Mouse (Mus musculus) stomach, postnatal 0 days (tissue): ENCODE results near the gene Trafd1. TPM values are rescaled to one million over a fixed set of nuclear protein-coding genes. Genes with fewer than 3 reads are reported as not detected.

ENCODE experiments used
- ATAC-seq: fragments of 200-750 bp; cut with Nextera tagmentation; 2 replicates; pipeline ENCODE4 v1.8.0; 2017; ENCODE audit not compliant: low FRiP score, low TSS enrichment
- DNase-seq: peaks from one replicate; pipeline ENCODE4 v3.0.0-alpha.2; 2016; ENCODE audit warnings: low spot score
- H3K27ac ChIP-seq: fragments of 300-500 bp; sonication (generic); replicated peaks from 2 replicates; pipeline ENCODE4 v1.5.1; 2014; ENCODE audit warnings: mild to moderate bottlenecking, control low read depth
- H3K27me3 ChIP-seq: fragments of 300-500 bp; sonication (generic); 2 replicates; pipeline ENCODE4 v1.6.1; 2014; ENCODE audit warnings: low read length; ENCODE audit not compliant: control insufficient read depth, insufficient read depth
- H3K36me3 ChIP-seq: fragments of 300-500 bp; sonication (generic); 2 replicates; pipeline ENCODE4 v1.6.1; 2014; ENCODE audit warnings: low read length, mixed read lengths; ENCODE audit not compliant: control insufficient read depth, insufficient read depth
- H3K4me1 ChIP-seq: fragments of 300-500 bp; sonication (generic); replicated peaks from 2 replicates; pipeline ENCODE4 v1.6.1; 2014; ENCODE audit warnings: antibody characterized with exemption; ENCODE audit not compliant: control insufficient read depth, insufficient read depth
- H3K4me2 ChIP-seq: fragments of 300-500 bp; sonication (generic); replicated peaks from 2 replicates; pipeline ENCODE4 v1.6.1; 2014; ENCODE audit warnings: low read depth, mild to moderate bottlenecking, control low read depth, moderate library complexity
- H3K4me3 ChIP-seq: fragments of 300-500 bp; sonication (generic); 2 replicates; pipeline ENCODE4 v1.5.1; 2014; ENCODE audit warnings: low read depth, low read length, control low read depth
- H3K9ac ChIP-seq: fragments of 300-500 bp; sonication (generic); 2 replicates; pipeline ENCODE4 v1.6.1; 2014; ENCODE audit warnings: mild to moderate bottlenecking, low read length, control low read depth, mixed read lengths
- H3K9me3 ChIP-seq: fragments of 300-500 bp; sonication (generic); 2 replicates; pipeline ENCODE4 v1.6.1; 2016; ENCODE audit warnings: low read length; ENCODE audit not compliant: control insufficient read depth
- CTCF ChIP-seq: IDR thresholded peaks from 2 replicates; pipeline ENCODE4 v1.5.1; 2016; ENCODE audit warnings: antibody characterized with exemption, low read depth, mild to moderate bottlenecking, moderate library complexity
- EP300 ChIP-seq: optimal IDR thresholded peaks from 2 replicates; pipeline ENCODE3; 2016; ENCODE audit warnings: antibody characterized with exemption
- WGBS: fragments of 180-500 bp; shearing (Covaris S2); extraction: QIAGEN DNeasy Blood & Tissue Kit; methylation state at CpG from one replicate; pipeline ENCODE4 v1.1.7; 2014; 5-methylcytosine and 5-hydroxymethylcytosine counted together
- polyA plus RNA-seq: library from polyadenylated mRNA; unstranded; fragments of >200 nt; fragmentation: Nextera tagmentation; extraction: Ambion mirVana; gene quantifications from 2 replicates; pipeline ENCODE4 v1.2.1, GENCODE M21; 2015

Gene Trafd1
- polyA plus RNA-seq, 1 experiment from 2014 or later: 57.2 TPM

DNA sequence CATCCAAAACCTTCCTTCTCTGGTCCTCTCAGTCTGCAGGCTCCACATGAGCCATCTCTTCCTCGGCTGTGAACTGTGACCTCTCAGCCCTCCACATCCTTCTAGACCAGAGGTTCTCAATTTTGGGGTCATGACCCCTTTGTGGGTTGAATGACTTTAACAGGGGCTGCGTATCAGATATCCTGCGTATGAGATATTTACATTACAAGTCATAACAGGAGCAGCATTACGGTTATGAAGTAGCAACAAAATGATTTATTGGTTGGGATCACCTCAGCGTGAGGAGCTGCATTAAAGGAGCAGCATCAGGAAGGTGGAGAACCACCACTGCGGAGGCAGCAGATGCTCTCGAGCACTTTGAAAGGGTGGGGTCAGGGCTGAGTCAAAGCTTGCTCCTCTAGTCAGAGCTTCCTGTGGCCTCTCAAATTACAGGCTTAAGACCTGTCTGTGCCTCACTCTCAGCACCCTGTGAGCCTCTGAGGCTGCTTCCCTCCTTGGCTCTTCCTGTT lies 44.4 kb downstream of the Trafd1 start:
- WGBS: 25% methylated on average over 7 of the region's 7 CpGs
- Histone ChIP-seq H3K4me3 (no peak overlapping the region), H3K9ac (no peak overlapping the region), H3K4me1 (no peaks in the 10 kb centered on the region), H3K9me3 (no peaks in the 10 kb centered on the region), H3K36me3 (peaks cover 44% of the 10 kb centered on the region), H3K27ac (0 out of 2 replicates have a peak overlapping the region, but pooled peaks have one; percentile 31), H3K27me3 (no peaks in the 10 kb centered on the region), H3K4me2 (no peak overlapping the region)
- TF ChIP-seq CTCF (no peak), EP300 (no peak)
- ATAC-seq (peak; percentile 33; the same call in 1 of the 2 replicates), DNase-seq (no peak)

GRCm38 (mm10) chr5:121339507-121340230 lies 45.8 kb downstream of the Trafd1 start:
- TF ChIP-seq CTCF (no peak), EP300 (no peak)
- Histone ChIP-seq H3K4me1 (no peaks in the 10 kb centered on the region), H3K27ac (peak overlapping the region; percentile 63; the same call in 1 of the 2 replicates), H3K9ac (no peak overlapping the region), H3K9me3 (no peaks in the 10 kb centered on the region), H3K4me3 (no peak overlapping the region), H3K36me3 (peaks cover 40% of the 10 kb centered on the region), H3K4me2 (no peak overlapping the region), H3K27me3 (no peaks in the 10 kb centered on the region)
- no peak for ATAC-seq
- 66% methylated on average over 7 of the region's 7 CpGs for WGBS
- DNase-seq: no peak

- Histone ChIP-seq H3K9me3 (no peaks in the 10 kb centered on the region), H3K36me3 (peaks cover 34% of the 10 kb centered on the region), H3K4me3 (no peak overlapping the region), H3K4me1 (no peaks in the 10 kb centered on the region), H3K27me3 (no peaks in the 10 kb centered on the region), H3K27ac (no peak overlapping the region), H3K9ac (no peak overlapping the region), H3K4me2 (no peak overlapping the region)
- no peak for ATAC-seq
- TF ChIP-seq EP300 (no peak), CTCF (no peak)
- DNase-seq: no peak
- WGBS: 90% methylated on average over 6 of the region's 6 CpGs
These were observed 48.7 kb downstream of the Trafd1 start for GRCm38 (mm10) chr5:121336776-121337175.

DNA sequence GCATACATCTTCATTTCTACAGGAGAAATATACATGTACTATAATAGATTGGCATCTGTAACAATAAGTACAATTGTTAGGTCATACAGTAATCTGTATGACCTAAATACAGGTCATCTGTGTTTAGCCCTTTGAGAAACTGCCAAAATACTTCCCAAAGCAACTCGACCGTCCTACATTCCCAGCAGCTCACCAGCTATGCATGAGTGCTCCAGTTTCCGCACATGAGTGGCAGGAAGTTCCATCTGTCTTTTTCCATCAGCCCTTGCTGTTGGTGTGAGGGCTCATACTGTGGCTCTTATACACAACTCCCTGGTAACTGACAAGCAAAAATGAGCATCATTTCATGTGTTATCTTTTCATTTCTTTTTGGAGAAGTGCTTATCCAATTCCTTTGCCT lies 49.4 kb downstream of the Trafd1 start:
- no peak for TF ChIP-seq CTCF
- no peak for TF ChIP-seq EP300
- no peaks in the 10 kb centered on the region for H3K4me1 ChIP-seq
- H3K4me2 ChIP-seq: no peak overlapping the region
- no peaks in the 10 kb centered on the region for H3K9me3 ChIP-seq
- no peak overlapping the region for H3K27ac ChIP-seq
- peaks cover 34% of the 10 kb centered on the region for H3K36me3 ChIP-seq
- H3K4me3 ChIP-seq: no peak overlapping the region
- H3K9ac ChIP-seq: no peak overlapping the region
- no peaks in the 10 kb centered on the region for H3K27me3 ChIP-seq
- DNase-seq (no peak), ATAC-seq (no peak)
- WGBS: 58% methylated on average over 3 of the region's 3 CpGs

DNA sequence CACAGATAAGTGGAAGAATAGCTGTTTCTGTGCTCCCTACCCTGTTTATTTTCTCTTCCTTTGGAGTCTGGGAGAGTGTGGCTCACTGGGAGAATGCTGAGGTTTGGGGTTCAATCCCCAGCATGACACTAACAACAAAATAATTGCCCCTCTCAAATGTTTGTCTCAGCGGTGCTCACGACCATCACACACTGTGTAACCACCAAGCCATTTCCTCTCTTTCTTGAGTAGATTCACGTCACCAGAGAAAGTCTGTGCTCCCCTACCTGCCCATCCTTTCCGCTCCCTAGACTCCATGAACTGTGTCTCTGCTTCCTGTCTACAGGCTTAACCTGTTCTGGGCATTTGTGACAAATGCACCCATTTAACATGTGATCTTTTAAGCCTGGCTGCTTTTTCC lies 50.0 kb downstream of the Trafd1 start:
- no peak overlapping the region for H3K4me2 ChIP-seq
- no peak overlapping the region for H3K4me3 ChIP-seq
- TF ChIP-seq CTCF (no peak), EP300 (no peak)
- 85% methylated on average over 4 of the region's 4 CpGs for WGBS
- H3K9me3 ChIP-seq: no peaks in the 10 kb centered on the region
- DNase-seq (no peak), ATAC-seq (no peak)
- H3K27ac ChIP-seq: no peak overlapping the region
- H3K9ac ChIP-seq: no peak overlapping the region
- H3K27me3 ChIP-seq: no peaks in the 10 kb centered on the region
- no peaks in the 10 kb centered on the region for H3K4me1 ChIP-seq
- H3K36me3 ChIP-seq: peaks cover 34% of the 10 kb centered on the region

GRCm38 (mm10) chr5:121334454-121334853 lies 51.0 kb downstream of the Trafd1 start:
- Histone ChIP-seq H3K36me3 (peaks cover 37% of the 10 kb centered on the region), H3K27me3 (no peaks in the 10 kb centered on the region), H3K4me1 (no peaks in the 10 kb centered on the region), H3K9ac (no peak overlapping the region), H3K4me2 (no peak overlapping the region), H3K27ac (no peak overlapping the region), H3K9me3 (no peaks in the 10 kb centered on the region), H3K4me3 (no peak overlapping the region)
- DNase-seq (no peak), ATAC-seq (no peak)
- no peak for TF ChIP-seq CTCF
- no peak for TF ChIP-seq EP300
- 89% methylated on average over 5 of the region's 5 CpGs for WGBS
